ENCODE assay signal across 11 mouse cellular contexts in genomic region chr16:36476866-36477265, GRCm38 (mm10). TPM values are rescaled to one million over a fixed set of nuclear protein-coding genes. Genes with fewer than 3 reads are reported as not detected.
DNase-seq lines count a peak whose midpoint lies in the region; ATAC-seq lines count a peak whose summit lies in the region.
"Had no signal": no experiment of that assay in that cellular context is flagged by ENCODE, and none has a peak within 500 bp of the region (broad histone marks: within the 10 kb centered on the region; RNA-seq: fewer than 3 reads in every experiment).

No protein-coding gene starts in this region.

- H3K27me3 ChIP-seq in midbrain, embryonic 10.5 days (ENCODE audit: low read depth, poor library complexity, severe bottlenecking) = peaks cover 12% of the 10 kb centered on the region; the same call in 1 of the 2 replicates

- no peak overlapping the region for H3K27ac ChIP-seq in midbrain, embryonic 10.5 days (replicated peaks)
- H3K27ac ChIP-seq: hindbrain, embryonic 10.5 days; left cerebral cortex, adult 2 months had no signal

- no peaks in the 10 kb centered on the region for H3K36me3 ChIP-seq in midbrain, embryonic 10.5 days
- H3K36me3 ChIP-seq: hindbrain, embryonic 10.5 days had no signal

- WGBS in midbrain, embryonic 10.5 days = 89% methylated on average over 9 of the region's 9 CpGs

- H3K4me1 ChIP-seq in midbrain, embryonic 10.5 days = no peaks in the 10 kb centered on the region
- H3K4me1 ChIP-seq: hindbrain, embryonic 10.5 days had no signal

- no peak overlapping the region for H3K4me3 ChIP-seq in midbrain, embryonic 10.5 days
- H3K4me3 ChIP-seq: hindbrain, embryonic 10.5 days; left cerebral cortex, adult 2 months had no signal

- no peaks in the 10 kb centered on the region for H3K9me3 ChIP-seq in midbrain, embryonic 10.5 days (replicated peaks)
- H3K9me3 ChIP-seq: hindbrain, embryonic 10.5 days had no signal

- ATAC-seq in monocyte, adult 5-6 weeks (replicated peaks; ENCODE audit: insufficient number of reproducible peaks, low FRiP score, low TSS enrichment, poor library complexity, severe bottlenecking) = peak; percentile 93
- no peak for ATAC-seq in frontal cortex, adult (ENCODE audit: low TSS enrichment)

- peak; percentile 2 to 7 for DNase-seq in heart, adult 9 months (ENCODE audit: low spot score in 2 of 2)
- DNase-seq in heart, postnatal 25 days (ENCODE audit: low spot score) = no peak
- DNase-seq in CD4-positive helper T cell, adult 2 months (ENCODE audit: low read depth, low spot score) = peak; percentile 85
- peak; percentile 84 for DNase-seq in induced T-regulatory cell, adult 2 months (ENCODE audit: low read depth)
- no peak for DNase-seq in left cerebral cortex, postnatal 4 days
- DNase-seq in midbrain, embryonic 10.5 days (ENCODE audit: low spot score) = no peak

- intact Hi-C loops in heart, postnatal 25 days (cut with DNase I) = loop anchor here (10.0 kb wide), 1 partner anchor 238 kb away; no protein-coding TSS in a partner anchor
- intact Hi-C loops in left cerebral cortex, postnatal 4 days (cut with DNase I) = loop anchor here (10.0 kb wide), 1 partner anchor 228 kb away; no protein-coding TSS in a partner anchor

RNA-seq across cellular contexts. Expression of gene Stfa3, which starts 21.7 kb away (rescaled TPM):
- not detected for total RNA-seq in heart, postnatal 25 days (2021)
- not detected in 3 replicates for total RNA-seq in monocyte, adult 5-6 weeks (2017)
- total RNA-seq in left cerebral cortex, postnatal 4 days (2021) = not detected
- polyA plus RNA-seq in midbrain, embryonic 10.5 days (2016; fragmentation: Nextera tagmentation; extraction: Ambion mirVana) = not detected in 2 replicates
- total RNA-seq: left cerebral cortex, adult 2 months had no signal
- polyA plus RNA-seq: C2C12; hindbrain, embryonic 10.5 days had no signal

Comparison
In these comparisons a context has a peak if more than half of its experiments do, and no peak if none do; other contexts are left out.
1. DNase-seq: peak in heart, adult 9 months (2 of 2), CD4-positive helper T cell, adult 2 months (single experiment) and induced T-regulatory cell, adult 2 months (single experiment); none in heart, postnatal 25 days (single experiment), left cerebral cortex, postnatal 4 days (single experiment) and midbrain, embryonic 10.5 days (single experiment).